Mouse (Mus musculus): ENCODE data around the gene Gm20388. TPM values are rescaled to one million over a fixed set of nuclear protein-coding genes. Genes with fewer than 3 reads are reported as not detected.

Gm20388 gene
- polyA plus RNA-seq, 1 experiment: 18.7 TPM

- TF ChIP-seq CTCF (IDR thresholded peaks at IDR 0.05; ENCODE audit: borderline replicate concordance, insufficient read depth, low read depth, low read length) (no peak), POLR2A (IDR thresholded peaks at IDR 0.05; ENCODE audit: borderline replicate concordance, insufficient read depth, low read length) (no peak)
- Histone ChIP-seq H3K4me1 (ENCODE audit: control insufficient read depth, insufficient read depth, low read length) (peaks cover 80% of the 10 kb centered on the region), H3K27me3 (ENCODE audit: control insufficient read depth, insufficient read depth, low read length) (no peaks in the 10 kb centered on the region), H3K4me3 (replicated peaks; ENCODE audit: insufficient read depth, low read depth, low read length) (no peak overlapping the region), H3K27ac (ENCODE audit: insufficient read depth, low read length) (no peak overlapping the region)
- 67% methylated on average over 13 of the region's 13 CpGs for WGBS
- DNase-seq: no peak
Observed at GRCm38 (mm10) chr8:122656056-122656999, 2745.7 kb downstream of the Gm20388 start.

- DNase-seq: no peak
- Histone ChIP-seq H3K27me3 (ENCODE audit: control insufficient read depth, insufficient read depth, low read length) (no peaks in the 10 kb centered on the region), H3K4me3 (replicated peaks; ENCODE audit: insufficient read depth, low read depth, low read length) (no peak overlapping the region), H3K4me1 (ENCODE audit: control insufficient read depth, insufficient read depth, low read length) (peaks cover 78% of the 10 kb centered on the region), H3K27ac (ENCODE audit: insufficient read depth, low read length) (no peak overlapping the region)
- TF ChIP-seq CTCF (IDR thresholded peaks at IDR 0.05; ENCODE audit: borderline replicate concordance, insufficient read depth, low read depth, low read length) (no peak), POLR2A (IDR thresholded peaks at IDR 0.05; ENCODE audit: borderline replicate concordance, insufficient read depth, low read length) (no peak)
- 70% methylated on average over 10 of the region's 10 CpGs for WGBS
Observed at GRCm38 (mm10) chr8:122658149-122658806, 2747.6 kb downstream of the Gm20388 start.

GRCm38 (mm10) chr8:122658807-122659160 is 2748.1 kb downstream of the Gm20388 start:
- Histone ChIP-seq H3K4me1 (ENCODE audit: control insufficient read depth, insufficient read depth, low read length) (peaks cover 79% of the 10 kb centered on the region), H3K27ac (ENCODE audit: insufficient read depth, low read length) (no peak overlapping the region), H3K27me3 (ENCODE audit: control insufficient read depth, insufficient read depth, low read length) (no peaks in the 10 kb centered on the region), H3K4me3 (replicated peaks; ENCODE audit: insufficient read depth, low read depth, low read length) (no peak overlapping the region)
- DNase-seq: no peak
- no peak for TF ChIP-seq POLR2A (IDR thresholded peaks at IDR 0.05; ENCODE audit: borderline replicate concordance, insufficient read depth, low read length)
- TF ChIP-seq CTCF (IDR thresholded peaks at IDR 0.05; ENCODE audit: borderline replicate concordance, insufficient read depth, low read depth, low read length): no peak
- 60% methylated on average over 9 of the region's 9 CpGs for WGBS

GRCm38 (mm10) chr8:122660022-122660421 is 2749.4 kb downstream of the Gm20388 start:
- Histone ChIP-seq H3K27ac (ENCODE audit: insufficient read depth, low read length) (no peak overlapping the region), H3K4me3 (replicated peaks; ENCODE audit: insufficient read depth, low read depth, low read length) (no peak overlapping the region), H3K27me3 (ENCODE audit: control insufficient read depth, insufficient read depth, low read length) (no peaks in the 10 kb centered on the region), H3K4me1 (ENCODE audit: control insufficient read depth, insufficient read depth, low read length) (peaks cover 79% of the 10 kb centered on the region)
- TF ChIP-seq CTCF (IDR thresholded peaks at IDR 0.05; ENCODE audit: borderline replicate concordance, insufficient read depth, low read depth, low read length): peak; percentile 57
- no peak for TF ChIP-seq POLR2A (IDR thresholded peaks at IDR 0.05; ENCODE audit: borderline replicate concordance, insufficient read depth, low read length)
- DNase-seq: no peak
- 71% methylated on average over 2 of the region's 2 CpGs for WGBS

GRCm38 (mm10) chr8:122661138-122661537 is 2750.5 kb downstream of the Gm20388 start:
- no peak overlapping the region for H3K4me3 ChIP-seq (replicated peaks; ENCODE audit: insufficient read depth, low read depth, low read length)
- TF ChIP-seq CTCF (IDR thresholded peaks at IDR 0.05; ENCODE audit: borderline replicate concordance, insufficient read depth, low read depth, low read length) (no peak), POLR2A (IDR thresholded peaks at IDR 0.05; ENCODE audit: borderline replicate concordance, insufficient read depth, low read length) (no peak)
- peak in 1 of 2 experiments; percentile 62 for DNase-seq
- H3K27ac ChIP-seq (ENCODE audit: insufficient read depth, low read length): peak overlapping the region; percentile 21; the same call in 1 of the 2 replicates
- peaks cover 78% of the 10 kb centered on the region for H3K4me1 ChIP-seq (ENCODE audit: control insufficient read depth, insufficient read depth, low read length)
- no peaks in the 10 kb centered on the region for H3K27me3 ChIP-seq (ENCODE audit: control insufficient read depth, insufficient read depth, low read length)
- WGBS: 14% methylated on average over 7 of the region's 7 CpGs

- TF ChIP-seq CTCF (IDR thresholded peaks at IDR 0.05; ENCODE audit: borderline replicate concordance, insufficient read depth, low read depth, low read length): no peak
- H3K4me3 ChIP-seq (replicated peaks; ENCODE audit: insufficient read depth, low read depth, low read length): no peak overlapping the region
- 65% methylated on average over 2 of the region's 2 CpGs for WGBS
- peaks cover 81% of the 10 kb centered on the region for H3K4me1 ChIP-seq (ENCODE audit: control insufficient read depth, insufficient read depth, low read length)
- H3K27me3 ChIP-seq (ENCODE audit: control insufficient read depth, insufficient read depth, low read length): no peaks in the 10 kb centered on the region
- no peak overlapping the region for H3K27ac ChIP-seq (ENCODE audit: insufficient read depth, low read length)
- no peak for DNase-seq
Observed at GRCm38 (mm10) chr8:122661894-122662293, 2751.3 kb downstream of the Gm20388 start.

GRCm38 (mm10) chr8:122663106-122663505 is 2752.5 kb downstream of the Gm20388 start:
- TF ChIP-seq POLR2A (IDR thresholded peaks at IDR 0.05; ENCODE audit: borderline replicate concordance, insufficient read depth, low read length): no peak
- TF ChIP-seq CTCF (IDR thresholded peaks at IDR 0.05; ENCODE audit: borderline replicate concordance, insufficient read depth, low read depth, low read length): no peak
- peaks cover 84% of the 10 kb centered on the region for H3K4me1 ChIP-seq (ENCODE audit: control insufficient read depth, insufficient read depth, low read length)
- WGBS: 8% methylated on average over 3 of the region's 3 CpGs
- H3K27ac ChIP-seq (ENCODE audit: insufficient read depth, low read length): 0 out of 2 replicates have a peak overlapping the region, but pooled peaks have one; percentile 8
- H3K4me3 ChIP-seq (replicated peaks; ENCODE audit: insufficient read depth, low read depth, low read length): no peak overlapping the region
- no peaks in the 10 kb centered on the region for H3K27me3 ChIP-seq (ENCODE audit: control insufficient read depth, insufficient read depth, low read length)
- no peak for DNase-seq
